Mouse (Mus musculus) kidney, embryonic 15.5 days (tissue): ENCODE measurements at regions not wholly inside any gene's neighbourhood (a gene's known extent, or its start where the extent isn't known, plus 50 kb on each side); places are given as distances from the start of the nearest gene placed in this dataset.

Source experiments
- ATAC-seq: fragments of 200-750 bp; cut with Nextera tagmentation; replicated peaks from 2 replicates; pipeline ENCODE4 v1.8.0; 2017; ENCODE audit warnings: moderate TSS enrichment; ENCODE audit not compliant: low FRiP score
- H3K27ac ChIP-seq: fragments of 300-500 bp; sonication (generic); 2 replicates; pipeline ENCODE4 v1.5.1; 2015; ENCODE audit warnings: mild to moderate bottlenecking, inconsistent platforms
- H3K27me3 ChIP-seq: fragments of 300-500 bp; sonication (generic); 2 replicates; pipeline ENCODE4 v1.6.1; 2015; ENCODE audit warnings: inconsistent platforms
- H3K36me3 ChIP-seq: fragments of 300-500 bp; sonication (generic); 2 replicates; pipeline ENCODE4 v1.6.1; 2015; ENCODE audit warnings: inconsistent platforms
- H3K4me1 ChIP-seq: fragments of 300-500 bp; sonication (generic); 2 replicates; pipeline ENCODE4 v1.6.1; 2015; ENCODE audit warnings: inconsistent platforms
- H3K4me2 ChIP-seq: fragments of 300-500 bp; sonication (generic); 2 replicates; pipeline ENCODE4 v1.6.1; 2015; ENCODE audit warnings: moderate library complexity, mild to moderate bottlenecking, inconsistent platforms
- H3K4me3 ChIP-seq: fragments of 300-500 bp; sonication (generic); replicated peaks from 2 replicates; pipeline ENCODE4 v1.5.1; 2015; ENCODE audit warnings: mild to moderate bottlenecking, inconsistent platforms
- H3K9ac ChIP-seq: fragments of 300-500 bp; sonication (generic); 2 replicates; pipeline ENCODE4 v1.6.1; 2015; ENCODE audit warnings: mild to moderate bottlenecking, inconsistent platforms
- H3K9me3 ChIP-seq: fragments of 300-500 bp; sonication (generic); replicated peaks from 2 replicates; pipeline ENCODE4 v1.6.1; 2016; ENCODE audit warnings: inconsistent platforms
- WGBS: fragments of 180-500 bp; shearing (Covaris S2); methylation state at CpG from one replicate; pipeline ENCODE4 v1.1.7; 2015; ENCODE audit warnings: mixed read lengths; 5-methylcytosine and 5-hydroxymethylcytosine counted together

- H3K4me3 ChIP-seq = no peak overlapping the region
- no peak for ATAC-seq
- no peak overlapping the region for H3K9ac ChIP-seq
- no peaks in the 10 kb centered on the region for H3K9me3 ChIP-seq
- no peaks in the 10 kb centered on the region for H3K27me3 ChIP-seq
- H3K36me3 ChIP-seq = no peaks in the 10 kb centered on the region
- 94% methylated on average over 3 of the region's 3 CpGs for WGBS
- no peaks in the 10 kb centered on the region for H3K4me1 ChIP-seq
- H3K27ac ChIP-seq = no peak overlapping the region
- no peak overlapping the region for H3K4me2 ChIP-seq
Measured at GRCm38 (mm10) chr8:65443266-65443665, 174.4 kb upstream of the March1 start.

GRCm38 (mm10) chr8:65420870-65421269 is 196.8 kb upstream of the March1 start:
- no peak overlapping the region for H3K4me3 ChIP-seq
- ATAC-seq = no peak
- no peak overlapping the region for H3K9ac ChIP-seq
- 91% methylated on average over 6 of the region's 6 CpGs for WGBS
- no peak overlapping the region for H3K4me2 ChIP-seq
- no peak overlapping the region for H3K27ac ChIP-seq
- no peaks in the 10 kb centered on the region for H3K36me3 ChIP-seq
- H3K9me3 ChIP-seq = no peaks in the 10 kb centered on the region
- no peaks in the 10 kb centered on the region for H3K4me1 ChIP-seq
- H3K27me3 ChIP-seq = no peaks in the 10 kb centered on the region

- ATAC-seq = peak; percentile 89
- H3K9me3 ChIP-seq = no peaks in the 10 kb centered on the region
Measured at GRCm38 (mm10) chr8:65417897-65418296, 199.8 kb upstream of the March1 start.

GRCm38 (mm10) chr8:65414201-65414600 is 203.5 kb upstream of the March1 start:
- Histone ChIP-seq H3K27me3 (no peaks in the 10 kb centered on the region), H3K36me3 (no peaks in the 10 kb centered on the region), H3K9ac (no peak overlapping the region), H3K9me3 (no peaks in the 10 kb centered on the region), H3K4me1 (no peaks in the 10 kb centered on the region), H3K27ac (no peak overlapping the region), H3K4me3 (no peak overlapping the region), H3K4me2 (no peak overlapping the region)
- WGBS = 90% methylated on average over 7 of the region's 7 CpGs
- ATAC-seq = no peak

More at GRCm38 (mm10) chr8:65417897-65418296, 199.8 kb upstream of the March1 start:
- no peak overlapping the region for H3K4me3 ChIP-seq
- WGBS = 63% methylated on average over 2 of the region's 2 CpGs
- no peaks in the 10 kb centered on the region for H3K27me3 ChIP-seq
- H3K36me3 ChIP-seq = no peaks in the 10 kb centered on the region
- no peak overlapping the region for H3K9ac ChIP-seq
- H3K4me1 ChIP-seq = no peaks in the 10 kb centered on the region
- H3K4me2 ChIP-seq = no peak overlapping the region
- H3K27ac ChIP-seq = no peak overlapping the region

- no peak overlapping the region for H3K27ac ChIP-seq
- H3K9ac ChIP-seq = no peak overlapping the region
- no peaks in the 10 kb centered on the region for H3K36me3 ChIP-seq
- no peaks in the 10 kb centered on the region for H3K4me1 ChIP-seq
- WGBS = 86% methylated on average over 2 of the region's 2 CpGs
- no peaks in the 10 kb centered on the region for H3K27me3 ChIP-seq
- no peaks in the 10 kb centered on the region for H3K9me3 ChIP-seq
- ATAC-seq = no peak
- no peak overlapping the region for H3K4me3 ChIP-seq
- H3K4me2 ChIP-seq = no peak overlapping the region
Measured at GRCm38 (mm10) chr8:65412291-65412690, 205.4 kb upstream of the March1 start.

- Histone ChIP-seq H3K27me3 (no peaks in the 10 kb centered on the region), H3K27ac (no peak overlapping the region), H3K4me2 (no peak overlapping the region), H3K9me3 (no peaks in the 10 kb centered on the region), H3K4me1 (no peaks in the 10 kb centered on the region), H3K4me3 (no peak overlapping the region), H3K9ac (no peak overlapping the region), H3K36me3 (no peaks in the 10 kb centered on the region)
- no peak for ATAC-seq
- 91% methylated on average over 1 of the region's 1 CpGs for WGBS
Measured at GRCm38 (mm10) chr8:65395755-65396154, 221.9 kb upstream of the March1 start.

- WGBS = 13% methylated on average over 2 of the region's 2 CpGs
- H3K4me1 ChIP-seq = no peaks in the 10 kb centered on the region
- H3K27me3 ChIP-seq = no peaks in the 10 kb centered on the region
- no peak overlapping the region for H3K9ac ChIP-seq
- H3K27ac ChIP-seq = no peak overlapping the region
- H3K4me2 ChIP-seq = no peak overlapping the region
- no peaks in the 10 kb centered on the region for H3K9me3 ChIP-seq
- ATAC-seq = peak; percentile 81
- no peaks in the 10 kb centered on the region for H3K36me3 ChIP-seq
- H3K4me3 ChIP-seq = no peak overlapping the region
Measured at GRCm38 (mm10) chr8:65355990-65356389, 226.6 kb upstream of the BC030870 start.

- Histone ChIP-seq H3K27me3 (no peaks in the 10 kb centered on the region), H3K9me3 (no peaks in the 10 kb centered on the region), H3K9ac (no peak overlapping the region), H3K36me3 (no peaks in the 10 kb centered on the region), H3K4me2 (no peak overlapping the region), H3K4me1 (no peaks in the 10 kb centered on the region), H3K4me3 (no peak overlapping the region), H3K27ac (no peak overlapping the region)
- WGBS = 64% methylated on average over 2 of the region's 2 CpGs
- ATAC-seq = no peak
Measured at GRCm38 (mm10) chr8:65349396-65349795, 220.0 kb upstream of the BC030870 start.

- H3K9me3 ChIP-seq = no peaks in the 10 kb centered on the region
- H3K4me2 ChIP-seq = no peak overlapping the region
- H3K27ac ChIP-seq = no peak overlapping the region
- no peak overlapping the region for H3K9ac ChIP-seq
- no peak overlapping the region for H3K4me3 ChIP-seq
- no peak for ATAC-seq
- no peaks in the 10 kb centered on the region for H3K36me3 ChIP-seq
- H3K4me1 ChIP-seq = no peaks in the 10 kb centered on the region
- WGBS = 67% methylated on average over 1 of the region's 1 CpGs
- no peaks in the 10 kb centered on the region for H3K27me3 ChIP-seq
Measured at GRCm38 (mm10) chr8:65331136-65331535, 201.8 kb upstream of the BC030870 start.

- ATAC-seq = no peak
Measured at GRCm38 (mm10) chr8:65288687-65289086, 159.3 kb upstream of the BC030870 start.

GRCm38 (mm10) chr8:65280390-65280789 is 151.0 kb upstream of the BC030870 start:
- Histone ChIP-seq H3K9ac (no peak overlapping the region), H3K4me1 (no peaks in the 10 kb centered on the region), H3K27me3 (no peaks in the 10 kb centered on the region), H3K4me2 (no peak overlapping the region), H3K4me3 (no peak overlapping the region), H3K36me3 (no peaks in the 10 kb centered on the region), H3K9me3 (no peaks in the 10 kb centered on the region), H3K27ac (no peak overlapping the region)
- no peak for ATAC-seq
- WGBS = 87% methylated on average over 2 of the region's 2 CpGs

More at GRCm38 (mm10) chr8:65288687-65289086, 159.3 kb upstream of the BC030870 start:
- Histone ChIP-seq H3K4me3 (no peak overlapping the region), H3K36me3 (no peaks in the 10 kb centered on the region), H3K27me3 (no peaks in the 10 kb centered on the region), H3K4me1 (no peaks in the 10 kb centered on the region), H3K27ac (no peak overlapping the region), H3K4me2 (no peak overlapping the region), H3K9ac (no peak overlapping the region), H3K9me3 (no peaks in the 10 kb centered on the region)
- 68% methylated on average over 2 of the region's 2 CpGs for WGBS
